Mouse (Mus musculus): ENCODE measurements around the gene 2010106E10Rik. TPM values are rescaled to one million over a fixed set of nuclear protein-coding genes. Genes with fewer than 3 reads are reported as not detected.

2010106E10Rik gene
- polyA plus RNA-seq (2015; fragmentation: Nextera tagmentation; extraction: Ambion mirVana), result not detected in 2 replicates

DNA sequence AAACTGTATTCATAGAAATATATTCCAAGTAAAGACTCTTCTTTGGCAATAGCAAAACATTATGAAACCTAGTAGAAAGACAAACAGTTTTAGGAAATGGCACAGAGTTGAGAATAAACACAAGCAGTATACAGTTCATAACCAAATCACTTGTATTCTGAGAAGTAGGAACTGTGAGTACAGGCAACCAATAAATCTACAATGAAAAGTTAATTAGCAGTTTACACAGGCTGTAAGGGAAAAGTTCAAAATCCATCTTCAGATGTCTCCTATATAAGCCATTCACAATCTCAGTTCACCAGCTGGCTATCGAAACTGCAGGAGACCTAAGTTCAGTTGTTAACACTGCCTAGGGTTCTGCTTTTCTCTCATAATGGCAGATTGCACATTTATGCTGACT lies at the start of gene 2010106E10Rik:
2010106E10Rik (plus strand) TSS at position 301 of the 400 bp plus-strand sequence.

DNA sequence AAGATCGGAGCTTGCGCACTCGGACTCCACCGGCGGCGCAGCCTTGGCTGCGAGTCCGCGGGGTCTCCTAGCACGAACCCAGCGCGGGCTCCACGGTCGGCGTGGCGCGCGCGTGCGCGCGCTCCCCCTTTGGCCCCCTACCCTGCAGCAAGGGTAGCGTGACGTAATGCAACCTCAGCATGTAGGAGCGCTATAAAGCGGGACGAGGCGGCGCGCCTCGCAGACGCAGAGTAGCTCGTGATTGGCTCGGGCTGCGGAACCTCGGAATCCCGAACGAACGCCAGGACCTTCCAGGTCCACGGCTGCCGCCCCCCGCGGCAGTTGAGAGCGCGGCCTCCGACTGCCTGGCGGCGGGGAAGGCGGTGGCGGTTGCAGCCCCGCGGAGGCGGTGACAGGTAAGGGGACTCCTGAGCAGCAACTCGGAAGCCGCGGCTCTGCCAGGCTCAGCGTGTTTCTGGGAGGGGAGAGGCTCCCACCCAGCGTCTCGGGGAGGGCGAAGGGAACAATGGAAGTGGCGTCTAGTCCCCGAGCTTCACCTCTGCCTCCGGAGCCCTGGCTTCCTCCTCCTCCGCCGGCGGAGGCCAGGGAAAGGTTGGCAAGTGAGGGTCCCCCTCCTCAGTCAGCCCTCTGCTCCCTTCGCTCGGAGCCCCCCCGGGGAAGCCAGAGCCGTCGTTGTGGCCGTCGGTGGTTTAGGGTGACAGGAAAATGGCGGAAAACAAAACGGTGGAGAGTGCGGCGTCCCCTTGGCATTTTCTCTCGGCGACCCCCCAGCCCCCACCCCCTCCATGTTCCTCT lies 105.6 kb downstream of the 2010106E10Rik start, which contains the start of gene Zfp711:
Zfp711 (plus strand) TSS at position 16 of the 795 bp plus-strand sequence.

Other genes starting within 250 kb of the 2010106E10Rik start
- 90.9 and 103 TPM in 2 replicates for gene Apool, start 183.9 kb upstream of the 2010106E10Rik start, polyA plus RNA-seq (2015; fragmentation: Nextera tagmentation; extraction: Ambion mirVana)
- gene Satl1, start 88.5 kb upstream of the 2010106E10Rik start, polyA plus RNA-seq (2015; fragmentation: Nextera tagmentation; extraction: Ambion mirVana), result not detected in 2 replicates
- gene Zfp711, start 105.3 kb downstream of the 2010106E10Rik start, polyA plus RNA-seq (2015; fragmentation: Nextera tagmentation; extraction: Ambion mirVana), result 3.0 and 3.8 TPM in 2 replicates
- gene Pof1b, start 203.4 kb downstream of the 2010106E10Rik start, polyA plus RNA-seq (2015; fragmentation: Nextera tagmentation; extraction: Ambion mirVana), result 0.03 and 0.16 TPM in 2 replicates

All from adrenal gland, postnatal 0 days (tissue).